8 mouse cellular contexts compared by ENCODE assay signal in genomic region chr5:32459251-32459881, GRCm38 (mm10). TPM values are rescaled to one million over a fixed set of nuclear protein-coding genes. Genes with fewer than 3 reads are reported as not detected.
DNase-seq lines count a peak whose midpoint lies in the region; ATAC-seq and TF ChIP-seq lines count a peak whose summit lies in the region.

No protein-coding gene starts in this region.

- no peak for TF ChIP-seq CTCF in kidney, postnatal 0 days (IDR thresholded peaks at IDR 0.05; ENCODE audit: low read depth)
- no peak for TF ChIP-seq CTCF in bone marrow, adult 2 months (IDR thresholded peaks at IDR 0.05; ENCODE audit: control insufficient read depth, insufficient read depth, low read length)

- TF ChIP-seq POLR2A in bone marrow, adult 2 months (IDR thresholded peaks at IDR 0.05; ENCODE audit: borderline replicate concordance, control insufficient read depth, low read depth, low read length) = no peak

- peak overlapping the region; percentile 100 for H3K9ac ChIP-seq in kidney, postnatal 0 days (ENCODE audit: low read depth, low read length)
- peak overlapping the region; percentile 98 for H3K9ac ChIP-seq in forebrain, embryonic 15.5 days (replicated peaks)
- H3K9ac ChIP-seq in limb, embryonic 12.5 days (replicated peaks) = peak overlapping the region; percentile 99

- H3K4me2 ChIP-seq in kidney, postnatal 0 days (ENCODE audit: low read length) = peak overlapping the region; percentile 66
- peak overlapping the region; percentile 68 for H3K4me2 ChIP-seq in forebrain, embryonic 15.5 days (replicated peaks)
- H3K4me2 ChIP-seq in limb, embryonic 12.5 days = peak overlapping the region; percentile 59

- H3K27me3 ChIP-seq in kidney, postnatal 0 days (ENCODE audit: insufficient read depth, low read length) = no peaks in the 10 kb centered on the region
- H3K27me3 ChIP-seq in forebrain, embryonic 15.5 days = no peaks in the 10 kb centered on the region
- H3K27me3 ChIP-seq in limb, embryonic 12.5 days = no peaks in the 10 kb centered on the region

- 0% methylated on average over 50 of the region's 63 CpGs for WGBS in kidney, postnatal 0 days
- under 1% methylated on average over 63 of the region's 63 CpGs for WGBS in bone marrow, adult 2 months
- WGBS in forebrain, embryonic 15.5 days = 2% methylated on average over 60 of the region's 63 CpGs
- WGBS in limb, embryonic 12.5 days = under 1% methylated on average over 47 of the region's 63 CpGs

- no peaks in the 10 kb centered on the region for H3K9me3 ChIP-seq in kidney, postnatal 0 days (replicated peaks; ENCODE audit: low read length)
- H3K9me3 ChIP-seq in forebrain, embryonic 15.5 days = no peaks in the 10 kb centered on the region
- H3K9me3 ChIP-seq in limb, embryonic 12.5 days = no peaks in the 10 kb centered on the region

- DNase-seq in kidney, postnatal 0 days (ENCODE audit: low spot score) = peak; percentile 47
- no peak for DNase-seq in kidney, postnatal 25 days
- DNase-seq in naive thymus-derived CD4-positive, alpha-beta T cell, adult 2 months (ENCODE audit: low read depth) = peak; percentile 63
- no peak for DNase-seq in retina, postnatal 1 day

- peak overlapping the region; percentile 96 for H3K4me3 ChIP-seq in kidney, postnatal 0 days (replicated peaks; ENCODE audit: low read depth, low read length)
- peak overlapping the region; percentile 96 for H3K4me3 ChIP-seq in bone marrow, adult 2 months (replicated peaks; ENCODE audit: control insufficient read depth, low read depth, low read length)
- peak overlapping the region; percentile 89 for H3K4me3 ChIP-seq in forebrain, embryonic 15.5 days
- peak overlapping the region; percentile 93 for H3K4me3 ChIP-seq in limb, embryonic 12.5 days (replicated peaks)

- ATAC-seq in kidney, postnatal 0 days (replicated peaks; ENCODE audit: low FRiP score, low read depth) = peak; percentile 82
- peak; percentile 21 for ATAC-seq in CD4-positive, CD25-positive, alpha-beta regulatory T cell, adult 4 months
- ATAC-seq in forebrain, embryonic 15.5 days (replicated peaks) = peak; percentile 88
- peak; percentile 80 for ATAC-seq in limb, embryonic 12.5 days (ENCODE audit: insufficient number of reproducible peaks, insufficient read depth, low FRiP score, low TSS enrichment, low read depth)

- peak overlapping the region; percentile 99 for H3K27ac ChIP-seq in kidney, postnatal 0 days
- H3K27ac ChIP-seq in bone marrow, adult 2 months (ENCODE audit: control insufficient read depth, insufficient read depth, low read depth, low read length, poor library complexity) = peak overlapping the region; percentile 97
- peak overlapping the region; percentile 99 for H3K27ac ChIP-seq in forebrain, embryonic 15.5 days (replicated peaks)
- peak overlapping the region; percentile 100 for H3K27ac ChIP-seq in limb, embryonic 12.5 days

- H3K4me1 ChIP-seq in kidney, postnatal 0 days (replicated peaks; ENCODE audit: insufficient read depth, low read length) = peaks cover 9% of the 10 kb centered on the region; the same call in 1 of the 2 replicates
- no peaks in the 10 kb centered on the region; the same call in none of the 2 replicates for H3K4me1 ChIP-seq in bone marrow, adult 2 months (ENCODE audit: control insufficient read depth, insufficient read depth, low read length)
- peaks cover 21% of the 10 kb centered on the region for H3K4me1 ChIP-seq in forebrain, embryonic 15.5 days
- H3K4me1 ChIP-seq in limb, embryonic 12.5 days (replicated peaks) = peaks cover 16% of the 10 kb centered on the region

- no peaks in the 10 kb centered on the region for H3K36me3 ChIP-seq in kidney, postnatal 0 days (ENCODE audit: insufficient read depth, low read length)
- H3K36me3 ChIP-seq in forebrain, embryonic 15.5 days = no peaks in the 10 kb centered on the region
- no peaks in the 10 kb centered on the region for H3K36me3 ChIP-seq in limb, embryonic 12.5 days

RNA-seq across cellular contexts. Expression of gene Ppp1cb, which starts 0.7 kb away (rescaled TPM):
- polyA plus RNA-seq in kidney, postnatal 0 days (2015; fragmentation: Nextera tagmentation; extraction: Ambion mirVana) = 223 and 226 TPM in 2 replicates
- polyA plus RNA-seq in CD4-positive, CD25-positive, alpha-beta regulatory T cell, adult 4 months (2017; shearing (Covaris generic)) = 100 to 1,000 TPM in 1 of 2 experiments, 10 to 100 TPM in 1; 71.3 to 138 TPM
- polyA plus RNA-seq in bone marrow, adult 2 months (2011; ENCODE audit: insufficient read depth, insufficient read length, low replicate concordance, missing spikeins) = 222 and 285 TPM in 2 replicates
- 211 and 225 TPM in 2 replicates for polyA plus RNA-seq in forebrain, embryonic 15.5 days (2015; fragmentation: Nextera tagmentation; extraction: Ambion mirVana)
- 222 and 236 TPM in 2 replicates for polyA plus RNA-seq in limb, embryonic 12.5 days (2016; fragmentation: Nextera tagmentation; extraction: Ambion mirVana)

Comparison
In these comparisons a context has a peak if more than half of its experiments do, and no peak if none do; other contexts are left out.
1. DNase-seq: peak in kidney, postnatal 0 days (single experiment) and naive thymus-derived CD4-positive, alpha-beta T cell, adult 2 months (single experiment); none in kidney, postnatal 25 days (0 of 2) and retina, postnatal 1 day (single experiment).
2. ATAC-seq: peak in every context shown above with its lines; median percentile 88 in forebrain, embryonic 15.5 days; 82 in kidney, postnatal 0 days; 80 in limb, embryonic 12.5 days; 21 in CD4-positive, CD25-positive, alpha-beta regulatory T cell, adult 4 months.
3. Peak in every context shown above with its lines, with median percentiles within 50 percentile points of each other: H3K27ac ChIP-seq, H3K4me2 ChIP-seq, H3K4me3 ChIP-seq and H3K9ac ChIP-seq.